ENCODE assay signal across 12 mouse cellular contexts in the genomic region with DNA sequence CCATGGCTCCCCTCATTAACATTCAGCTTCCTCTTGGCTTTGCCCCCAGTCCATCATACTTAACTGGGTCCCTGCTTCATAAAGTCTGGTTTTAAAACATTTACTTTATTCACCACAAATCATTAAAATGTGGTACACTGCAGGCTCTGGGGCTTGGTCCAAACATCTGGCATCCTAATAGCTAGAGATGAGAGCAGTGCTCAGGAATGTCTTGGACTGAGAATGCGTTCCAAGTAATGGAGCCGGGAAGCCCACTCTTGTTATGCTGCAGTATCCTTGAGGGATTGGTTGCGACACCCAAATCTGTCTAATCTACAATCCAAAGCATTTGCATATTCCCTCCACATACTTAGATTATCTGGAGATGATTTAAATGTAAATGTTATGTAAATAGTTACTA.
DNase-seq lines count a peak whose midpoint lies in the region; TF ChIP-seq lines count a peak whose summit lies in the region.
"Had no signal": no experiment of that assay in that cellular context is flagged by ENCODE, and none has a peak within 500 bp of the region (broad histone marks: within the 10 kb centered on the region; RNA-seq: fewer than 3 reads in every experiment).

No protein-coding gene starts in this region.

- DNase-seq in layer of hippocampus, adult 2 months (ENCODE audit: low spot score in 2 of 2), result no peak
- DNase-seq in layer of hippocampus, adult 18-20 months (ENCODE audit: low spot score in 2 of 2), result no peak
- DNase-seq in ZHBTc4 (ENCODE audit: low read depth, low spot score), result peak; percentile 16
- peak; percentile 54 for DNase-seq in gastrocnemius, postnatal 14 days
- DNase-seq in mesoderm, embryonic 11.5 days (ENCODE audit: low read depth, low spot score), result peak; percentile 7
- no peak for DNase-seq in adrenal gland, adult 8-10 months
- DNase-seq in frontal cortex, postnatal 14 days (ENCODE audit: low spot score in 2 of 2), result no peak
- DNase-seq: adrenal gland, postnatal 14 days; forebrain, postnatal 0 days; kidney, adult 2 months had no signal

- TF ChIP-seq CTCF in layer of hippocampus, adult 2 months (conservative IDR thresholded peaks at IDR 0.05), result no peak

- H3K4me3 ChIP-seq in layer of hippocampus, adult 2 months, result no peak overlapping the region
- H3K4me3 ChIP-seq: neural tube, embryonic 12.5 days had no signal

- intact Hi-C loops in gastrocnemius, postnatal 14 days (cut with DNase I; ENCODE audit: low total_unique reads), result no loop called here

- peak overlapping the region; percentile 18; the same call in 1 of the 2 replicates for H3K27ac ChIP-seq in layer of hippocampus, adult 2 months
- H3K27ac ChIP-seq: macrophage; neural tube, embryonic 12.5 days had no signal

Comparison
In these comparisons a context has a peak if more than half of its experiments do, and no peak if none do; other contexts are left out.
1. DNase-seq: peak in ZHBTc4 (single experiment), gastrocnemius, postnatal 14 days (single experiment) and mesoderm, embryonic 11.5 days (single experiment); none in layer of hippocampus, adult 2 months (0 of 2), layer of hippocampus, adult 18-20 months (0 of 2), adrenal gland, adult 8-10 months (single experiment) and frontal cortex, postnatal 14 days (0 of 2).